Mouse (Mus musculus): ENCODE data around the gene Gm3448.

GRCm38 (mm10) chr17:14953452-14953851, 87.9 kb downstream of the Gm3448 start:
- TF ChIP-seq CTCF (IDR thresholded peaks at IDR 0.05; ENCODE audit: low read depth, low read length) (no peak), POLR2A (IDR thresholded peaks at IDR 0.05; ENCODE audit: borderline replicate concordance, low read depth, low read length) (no peak)
